Mouse (Mus musculus): ENCODE measurements around the gene Numbl. TPM values are rescaled to one million over a fixed set of nuclear protein-coding genes. Genes with fewer than 3 reads are reported as not detected.

Gene Numbl
- total and polyA plus RNA-seq, 3 experiments, result 0.81 to 2.9 (median 2.3) TPM

GRCm38 (mm10) chr7:27295956-27296355 lies 37.7 kb downstream of the Numbl start:
- H3K4me3 ChIP-seq (replicated peaks in 1 of 3; ENCODE audit: low read depth in 2 of 3, low read length in 2 of 3, poor library complexity in 1 of 3), result no peak overlapping the region
- H3K27ac ChIP-seq (ENCODE audit: insufficient read depth, low read depth), result no peak overlapping the region
- no peak overlapping the region for H3K4me2 ChIP-seq (ENCODE audit: insufficient read depth, low read depth, poor library complexity, severe bottlenecking)
- no peaks in the 10 kb centered on the region for H3K36me3 ChIP-seq (replicated peaks in 1 of 2; ENCODE audit: control insufficient read depth in 1 of 2, insufficient read depth in 1 of 2, low read length in 1 of 2)
- H3K9ac ChIP-seq (ENCODE audit: insufficient read depth, low read depth), result no peak overlapping the region
- no peak for TF ChIP-seq RCOR1 (conservative IDR thresholded peaks at IDR 0.05; ENCODE audit: low read depth, low read length)
- no peak for TF ChIP-seq ELF1 (IDR thresholded peaks at IDR 0.05; ENCODE audit: low read depth, low read length)
- TF ChIP-seq POLR2A (IDR thresholded peaks at IDR 0.05; ENCODE audit: low read depth, low read length), result no peak
- no peak for TF ChIP-seq EP300 (IDR thresholded peaks at IDR 0.05; ENCODE audit: low read length)
- no peak for TF ChIP-seq MYC (IDR thresholded peaks at IDR 0.05; ENCODE audit: low read depth, low read length)
- TF ChIP-seq MAFK (IDR thresholded peaks at IDR 0.05; ENCODE audit: insufficient replicate concordance, low read length), result no peak
- TF ChIP-seq TCF12 (IDR thresholded peaks at IDR 0.05; ENCODE audit: low read depth, low read length), result no peak
- no peak for TF ChIP-seq ZKSCAN1 (IDR thresholded peaks at IDR 0.05; ENCODE audit: borderline replicate concordance, low read depth, low read length)
- TF ChIP-seq NRF1 (IDR thresholded peaks at IDR 0.05; ENCODE audit: low read depth, low read length), result no peak
- TF ChIP-seq CHD2 (IDR thresholded peaks at IDR 0.05; ENCODE audit: low read length), result no peak
- TF ChIP-seq USF2 (conservative IDR thresholded peaks at IDR 0.05; ENCODE audit: low read depth, low read length), result no peak
- no peak for TF ChIP-seq BHLHE40 (IDR thresholded peaks at IDR 0.05; ENCODE audit: low read depth, low read length)
- TF ChIP-seq NELFE (IDR thresholded peaks at IDR 0.05; ENCODE audit: low read depth, low read length), result no peak
- TF ChIP-seq POLR2AphosphoS2 (IDR thresholded peaks at IDR 0.05; ENCODE audit: low read depth, low read length), result no peak
- no peak for TF ChIP-seq PAX5 (IDR thresholded peaks at IDR 0.05; ENCODE audit: low read length)
- no peak for TF ChIP-seq KAT2A (IDR thresholded peaks at IDR 0.05; ENCODE audit: insufficient replicate concordance, low read length)
- in situ Hi-C loops (cut with MboI; ENCODE audit: low pct_ligation_motif_present, low pct_unique_long_range_greater_than_20kb, low sequenced_read_pairs) (no loop called here), dilution Hi-C loops (cut with MboI; ENCODE audit: extremely low pct_ligation_motif_present, extremely low pct_unique_long_range_greater_than_20kb, low sequenced_read_pairs) (no loop called here)
- peaks cover 16% of the 10 kb centered on the region for H3K9me3 ChIP-seq (replicated peaks; ENCODE audit: low read length)
- no peaks in the 10 kb centered on the region for H3K79me2 ChIP-seq (replicated peaks; ENCODE audit: control insufficient read depth, extremely low read depth, insufficient read depth, poor library complexity, severe bottlenecking)
- no peaks in the 10 kb centered on the region for H3K4me1 ChIP-seq (ENCODE audit: control insufficient read depth in 1 of 2, insufficient read depth in 2 of 2)
- no peak for DNase-seq (ENCODE audit: extremely low read depth)
- H3K27me3 ChIP-seq (replicated peaks), result peaks cover 49% of the 10 kb centered on the region

- H3K27ac ChIP-seq (ENCODE audit: insufficient read depth, low read depth), result no peak overlapping the region
- in situ Hi-C loops (cut with MboI; ENCODE audit: low pct_ligation_motif_present, low pct_unique_long_range_greater_than_20kb, low sequenced_read_pairs), result no loop called here
- peaks cover 16% of the 10 kb centered on the region for H3K9me3 ChIP-seq (replicated peaks; ENCODE audit: low read length)
- H3K9ac ChIP-seq (ENCODE audit: insufficient read depth, low read depth), result no peak overlapping the region
- H3K4me3 ChIP-seq (replicated peaks in 1 of 3; ENCODE audit: low read depth in 2 of 3, low read length in 2 of 3, poor library complexity in 1 of 3), result no peak overlapping the region
- no peak for DNase-seq (ENCODE audit: extremely low read depth)
- dilution Hi-C loops (cut with MboI; ENCODE audit: extremely low pct_ligation_motif_present, extremely low pct_unique_long_range_greater_than_20kb, low sequenced_read_pairs), result no loop called here
- no peaks in the 10 kb centered on the region for H3K4me1 ChIP-seq (ENCODE audit: control insufficient read depth in 1 of 2, insufficient read depth in 2 of 2)
- TF ChIP-seq MYC (IDR thresholded peaks at IDR 0.05; ENCODE audit: low read depth, low read length) (no peak), HCFC1 (IDR thresholded peaks at IDR 0.05; ENCODE audit: low read depth, low read length) (no peak), RAD21 (IDR thresholded peaks at IDR 0.05; ENCODE audit: low read depth, low read length) (peak; percentile 22), CTCF (conservative IDR thresholded peaks at IDR 0.05 in 1 of 2, IDR thresholded peaks at IDR 0.05 in 1 of 2; ENCODE audit: low read depth in 2 of 2, low read length in 2 of 2) (peak in 1 of 2 experiments; percentile 25; a peak in 2 of 4 replicates), SMC3 (IDR thresholded peaks at IDR 0.05; ENCODE audit: low read depth, low read length) (0 out of 2 replicates have a peak, but pooled peaks have one; percentile 4), MAFK (IDR thresholded peaks at IDR 0.05; ENCODE audit: insufficient replicate concordance, low read length) (no peak), USF1 (IDR thresholded peaks at IDR 0.05; ENCODE audit: low read depth, low read length) (no peak)
- peaks cover 50% of the 10 kb centered on the region for H3K27me3 ChIP-seq (replicated peaks)
- H3K36me3 ChIP-seq (replicated peaks in 1 of 2; ENCODE audit: control insufficient read depth in 1 of 2, insufficient read depth in 1 of 2, low read length in 1 of 2), result no peaks in the 10 kb centered on the region
- H3K79me2 ChIP-seq (replicated peaks; ENCODE audit: control insufficient read depth, extremely low read depth, insufficient read depth, poor library complexity, severe bottlenecking), result no peaks in the 10 kb centered on the region
- H3K4me2 ChIP-seq (ENCODE audit: insufficient read depth, low read depth, poor library complexity, severe bottlenecking), result no peak overlapping the region
Observed at GRCm38 (mm10) chr7:27296518-27296917, 38.3 kb downstream of the Numbl start.
